Mouse (Mus musculus): ENCODE measurements at regions not wholly inside any gene's neighbourhood (a gene's known extent, or its start where the extent isn't known, plus 50 kb on each side); places are given as distances from the start of the nearest gene placed in this dataset.

GRCm38 (mm10) chr10:66102103-66102502, 993.8 kb upstream of the Jmjd1c start:
- Histone ChIP-seq H3K27me3 (no peaks in the 10 kb centered on the region), H3K9ac (no peak overlapping the region), H3K4me2 (replicated peaks) (no peak overlapping the region), H3K4me3 (no peak overlapping the region), H3K4me1 (no peaks in the 10 kb centered on the region), H3K27ac (no peak overlapping the region), H3K9me3 (replicated peaks) (no peaks in the 10 kb centered on the region), H3K36me3 (no peaks in the 10 kb centered on the region)
- ATAC-seq (ENCODE audit: low FRiP score): no peak
- 96% methylated on average over 2 of the region's 2 CpGs for WGBS

- H3K4me1 ChIP-seq: no peaks in the 10 kb centered on the region
- no peak overlapping the region for H3K27ac ChIP-seq
- H3K9ac ChIP-seq: no peak overlapping the region
- no peak overlapping the region for H3K4me3 ChIP-seq
- H3K36me3 ChIP-seq: no peaks in the 10 kb centered on the region
- H3K4me2 ChIP-seq (replicated peaks): no peak overlapping the region
- WGBS: 67% methylated on average over 3 of the region's 3 CpGs
- no peaks in the 10 kb centered on the region for H3K9me3 ChIP-seq (replicated peaks)
- no peaks in the 10 kb centered on the region for H3K27me3 ChIP-seq
- no peak for ATAC-seq (ENCODE audit: low FRiP score)
Observed at GRCm38 (mm10) chr10:66131361-66131760, 964.6 kb upstream of the Jmjd1c start.

GRCm38 (mm10) chr10:66132025-66132424, 963.9 kb upstream of the Jmjd1c start:
- 77% methylated on average over 4 of the region's 4 CpGs for WGBS
- no peak overlapping the region for H3K27ac ChIP-seq
- no peaks in the 10 kb centered on the region for H3K27me3 ChIP-seq
- no peaks in the 10 kb centered on the region for H3K9me3 ChIP-seq (replicated peaks)
- H3K4me3 ChIP-seq: no peak overlapping the region
- no peaks in the 10 kb centered on the region for H3K36me3 ChIP-seq
- H3K4me1 ChIP-seq: no peaks in the 10 kb centered on the region
- no peak overlapping the region for H3K4me2 ChIP-seq (replicated peaks)
- no peak for ATAC-seq (ENCODE audit: low FRiP score)
- no peak overlapping the region for H3K9ac ChIP-seq

- Histone ChIP-seq H3K27ac (no peak overlapping the region), H3K9ac (no peak overlapping the region), H3K4me1 (no peaks in the 10 kb centered on the region), H3K4me3 (no peak overlapping the region), H3K36me3 (no peaks in the 10 kb centered on the region), H3K27me3 (no peaks in the 10 kb centered on the region), H3K9me3 (replicated peaks) (no peaks in the 10 kb centered on the region), H3K4me2 (replicated peaks) (no peak overlapping the region)
- no peak for ATAC-seq (ENCODE audit: low FRiP score)
- WGBS: 91% methylated on average over 1 of the region's 1 CpGs
Observed at GRCm38 (mm10) chr10:66142413-66142812, 953.5 kb upstream of the Jmjd1c start.

- H3K4me1 ChIP-seq: no peaks in the 10 kb centered on the region
- no peaks in the 10 kb centered on the region for H3K27me3 ChIP-seq
- H3K27ac ChIP-seq: no peak overlapping the region
- no peak for ATAC-seq (ENCODE audit: low FRiP score)
- no peaks in the 10 kb centered on the region for H3K9me3 ChIP-seq (replicated peaks)
- no peaks in the 10 kb centered on the region for H3K36me3 ChIP-seq
- H3K4me2 ChIP-seq (replicated peaks): no peak overlapping the region
- H3K4me3 ChIP-seq: no peak overlapping the region
- H3K9ac ChIP-seq: no peak overlapping the region
Observed at GRCm38 (mm10) chr10:66142910-66143309, 953.0 kb upstream of the Jmjd1c start.

- no peak for ATAC-seq (ENCODE audit: low FRiP score)
- Histone ChIP-seq H3K36me3 (no peaks in the 10 kb centered on the region), H3K4me3 (no peak overlapping the region), H3K27ac (no peak overlapping the region), H3K4me2 (replicated peaks) (no peak overlapping the region), H3K4me1 (no peaks in the 10 kb centered on the region), H3K27me3 (no peaks in the 10 kb centered on the region), H3K9ac (no peak overlapping the region), H3K9me3 (replicated peaks) (no peaks in the 10 kb centered on the region)
- WGBS: 87% methylated on average over 2 of the region's 2 CpGs
Observed at GRCm38 (mm10) chr10:66150966-66151365, 945.0 kb upstream of the Jmjd1c start.

- H3K36me3 ChIP-seq: no peaks in the 10 kb centered on the region
- no peaks in the 10 kb centered on the region for H3K9me3 ChIP-seq (replicated peaks)
- no peaks in the 10 kb centered on the region for H3K4me1 ChIP-seq
- 83% methylated on average over 4 of the region's 4 CpGs for WGBS
- H3K27ac ChIP-seq: no peak overlapping the region
- no peak overlapping the region for H3K4me3 ChIP-seq
- no peaks in the 10 kb centered on the region for H3K27me3 ChIP-seq
- ATAC-seq (ENCODE audit: low FRiP score): no peak
- no peak overlapping the region for H3K9ac ChIP-seq
- H3K4me2 ChIP-seq (replicated peaks): no peak overlapping the region
Observed at GRCm38 (mm10) chr10:66152777-66153176, 943.1 kb upstream of the Jmjd1c start.

GRCm38 (mm10) chr10:66160916-66161556, 934.9 kb upstream of the Jmjd1c start:
- Histone ChIP-seq H3K4me1 (no peaks in the 10 kb centered on the region), H3K9ac (no peak overlapping the region), H3K27ac (no peak overlapping the region), H3K9me3 (replicated peaks) (no peaks in the 10 kb centered on the region), H3K4me2 (replicated peaks) (no peak overlapping the region), H3K4me3 (no peak overlapping the region), H3K36me3 (no peaks in the 10 kb centered on the region), H3K27me3 (no peaks in the 10 kb centered on the region)
- no peak for ATAC-seq (ENCODE audit: low FRiP score)
- 91% methylated on average over 5 of the region's 5 CpGs for WGBS

- Histone ChIP-seq H3K36me3 (no peaks in the 10 kb centered on the region), H3K4me3 (no peak overlapping the region), H3K27ac (no peak overlapping the region), H3K9ac (no peak overlapping the region), H3K4me1 (no peaks in the 10 kb centered on the region), H3K9me3 (replicated peaks) (no peaks in the 10 kb centered on the region), H3K4me2 (replicated peaks) (no peak overlapping the region), H3K27me3 (no peaks in the 10 kb centered on the region)
- ATAC-seq (ENCODE audit: low FRiP score): no peak
- 71% methylated on average over 4 of the region's 4 CpGs for WGBS
Observed at GRCm38 (mm10) chr10:66172803-66173202, 923.1 kb upstream of the Jmjd1c start.

GRCm38 (mm10) chr10:66177318-66177717, 918.6 kb upstream of the Jmjd1c start:
- Histone ChIP-seq H3K4me3 (no peak overlapping the region), H3K4me1 (no peaks in the 10 kb centered on the region), H3K4me2 (replicated peaks) (no peak overlapping the region), H3K36me3 (no peaks in the 10 kb centered on the region), H3K27me3 (no peaks in the 10 kb centered on the region), H3K27ac (no peak overlapping the region), H3K9me3 (replicated peaks) (no peaks in the 10 kb centered on the region), H3K9ac (no peak overlapping the region)
- peak; percentile 73; the same call in 1 of the 2 replicates for ATAC-seq (ENCODE audit: low FRiP score)
- 61% methylated on average over 3 of the region's 3 CpGs for WGBS

GRCm38 (mm10) chr10:66181231-66181630, 914.7 kb upstream of the Jmjd1c start:
- Histone ChIP-seq H3K4me2 (replicated peaks) (no peak overlapping the region), H3K4me1 (no peaks in the 10 kb centered on the region), H3K9me3 (replicated peaks) (no peaks in the 10 kb centered on the region), H3K27ac (no peak overlapping the region), H3K27me3 (no peaks in the 10 kb centered on the region), H3K36me3 (no peaks in the 10 kb centered on the region), H3K9ac (no peak overlapping the region), H3K4me3 (no peak overlapping the region)
- ATAC-seq (ENCODE audit: low FRiP score): no peak
- 82% methylated on average over 2 of the region's 2 CpGs for WGBS

GRCm38 (mm10) chr10:66183069-66183468, 912.9 kb upstream of the Jmjd1c start:
- Histone ChIP-seq H3K9me3 (replicated peaks) (no peaks in the 10 kb centered on the region), H3K36me3 (no peaks in the 10 kb centered on the region), H3K4me1 (no peaks in the 10 kb centered on the region), H3K27ac (no peak overlapping the region), H3K27me3 (no peaks in the 10 kb centered on the region), H3K4me3 (no peak overlapping the region), H3K9ac (no peak overlapping the region), H3K4me2 (replicated peaks) (no peak overlapping the region)
- 77% methylated on average over 2 of the region's 2 CpGs for WGBS
- no peak for ATAC-seq (ENCODE audit: low FRiP score)

- Histone ChIP-seq H3K4me1 (no peaks in the 10 kb centered on the region), H3K9me3 (replicated peaks) (no peaks in the 10 kb centered on the region), H3K36me3 (no peaks in the 10 kb centered on the region), H3K4me3 (no peak overlapping the region), H3K9ac (no peak overlapping the region), H3K27ac (no peak overlapping the region), H3K27me3 (no peaks in the 10 kb centered on the region), H3K4me2 (replicated peaks) (no peak overlapping the region)
- 58% methylated on average over 1 of the region's 1 CpGs for WGBS
- peak; percentile 22; the same call in 1 of the 2 replicates for ATAC-seq (ENCODE audit: low FRiP score)
Observed at GRCm38 (mm10) chr10:66187038-66187437, 908.9 kb upstream of the Jmjd1c start.

Measured in hindbrain, embryonic 12.5 days (tissue).